Comparison of ENCODE assay signal across 21 mouse cellular contexts in genomic region chr7:142342247-142342640, GRCm38 (mm10). TPM values are rescaled to one million over a fixed set of nuclear protein-coding genes. Genes with fewer than 3 reads are reported as not detected.
DNase-seq lines count a peak whose midpoint lies in the region; ATAC-seq lines count a peak whose summit lies in the region.
"Had no signal": no experiment of that assay in that cellular context is flagged by ENCODE, and none has a peak within 500 bp of the region (broad histone marks: within the 10 kb centered on the region; RNA-seq: fewer than 3 reads in every experiment).

No protein-coding gene starts in this region.

- H3K27me3 ChIP-seq in limb, embryonic 12.5 days: no peaks in the 10 kb centered on the region
- H3K27me3 ChIP-seq in limb, embryonic 10.5 days (ENCODE audit: low read depth, poor library complexity, severe bottlenecking): no peaks in the 10 kb centered on the region
- no peaks in the 10 kb centered on the region for H3K27me3 ChIP-seq in embryonic facial prominence, embryonic 15.5 days
- no peaks in the 10 kb centered on the region for H3K27me3 ChIP-seq in splenic B cell, adult 2 months (ENCODE audit: control insufficient read depth, insufficient read depth, low read length, poor library complexity, severe bottlenecking)
- H3K27me3 ChIP-seq: hindbrain, embryonic 15.5 days; midbrain, embryonic 15.5 days had no signal

- no peak for DNase-seq in limb, embryonic 10.5 days (ENCODE audit: low spot score)
- DNase-seq in splenic B cell, adult 2 months (ENCODE audit: low read depth, low spot score): peak; percentile 11
- no peak for DNase-seq in urinary bladder, adult 2 months (ENCODE audit: low spot score)
- DNase-seq in ovary, postnatal 10 days (ENCODE audit: low spot score): no peak
- DNase-seq: cerebellum, adult 11-12 months; forebrain, postnatal 0 days; kidney, adult 9 months; lung, postnatal 10 days; right cerebral cortex, postnatal 4 days had no signal

- no peak overlapping the region for H3K9ac ChIP-seq in limb, embryonic 12.5 days (replicated peaks)
- H3K9ac ChIP-seq in embryonic facial prominence, embryonic 15.5 days: no peak overlapping the region
- H3K9ac ChIP-seq: forebrain, postnatal 0 days; hindbrain, embryonic 15.5 days; midbrain, embryonic 15.5 days had no signal

- WGBS in limb, embryonic 12.5 days: 77% methylated on average over 3 of the region's 3 CpGs
- 86% methylated on average over 3 of the region's 3 CpGs for WGBS in limb, embryonic 10.5 days
- 71% methylated on average over 3 of the region's 3 CpGs for WGBS in embryonic facial prominence, embryonic 15.5 days

- peak overlapping the region; percentile 37; the same call in 1 of the 2 replicates for H3K27ac ChIP-seq in limb, embryonic 12.5 days
- no peak overlapping the region for H3K27ac ChIP-seq in limb, embryonic 10.5 days
- peak overlapping the region; percentile 68 for H3K27ac ChIP-seq in embryonic facial prominence, embryonic 15.5 days (replicated peaks)
- H3K27ac ChIP-seq: hindbrain, embryonic 15.5 days; midbrain, embryonic 15.5 days had no signal

- no peak for ATAC-seq in limb, embryonic 12.5 days (ENCODE audit: insufficient number of reproducible peaks, insufficient read depth, low FRiP score, low TSS enrichment, low read depth)
- 0 out of 2 replicates have a peak, but pooled peaks have one; percentile 16 for ATAC-seq in common myeloid progenitor, adult 5-6 weeks (replicated peaks; ENCODE audit: low read depth, poor library complexity, severe bottlenecking)
- no peak for ATAC-seq in embryonic facial prominence, embryonic 15.5 days (ENCODE audit: insufficient number of reproducible peaks, low FRiP score, low TSS enrichment, low read depth)
- ATAC-seq: forebrain, postnatal 0 days; midbrain, embryonic 15.5 days had no signal

- H3K4me2 ChIP-seq in limb, embryonic 12.5 days: no peak overlapping the region
- no peak overlapping the region for H3K4me2 ChIP-seq in embryonic facial prominence, embryonic 15.5 days (replicated peaks)
- H3K4me2 ChIP-seq: hindbrain, embryonic 15.5 days; midbrain, embryonic 15.5 days had no signal

- no peaks in the 10 kb centered on the region for H3K36me3 ChIP-seq in limb, embryonic 12.5 days
- H3K36me3 ChIP-seq in limb, embryonic 10.5 days: no peaks in the 10 kb centered on the region
- H3K36me3 ChIP-seq in embryonic facial prominence, embryonic 15.5 days: no peaks in the 10 kb centered on the region
- no peaks in the 10 kb centered on the region for H3K36me3 ChIP-seq in splenic B cell, adult 2 months (ENCODE audit: control insufficient read depth, insufficient read depth, low read length, poor library complexity, severe bottlenecking)
- H3K36me3 ChIP-seq: hindbrain, embryonic 15.5 days; midbrain, embryonic 15.5 days had no signal

- H3K4me1 ChIP-seq in limb, embryonic 12.5 days (replicated peaks): peaks cover 10% of the 10 kb centered on the region; the same call in 1 of the 2 replicates
- peaks cover 16% of the 10 kb centered on the region for H3K4me1 ChIP-seq in limb, embryonic 10.5 days
- peaks cover 9% of the 10 kb centered on the region for H3K4me1 ChIP-seq in embryonic facial prominence, embryonic 15.5 days
- H3K4me1 ChIP-seq: hindbrain, embryonic 15.5 days; midbrain, embryonic 15.5 days had no signal

- no peaks in the 10 kb centered on the region for H3K9me3 ChIP-seq in limb, embryonic 12.5 days
- no peaks in the 10 kb centered on the region for H3K9me3 ChIP-seq in limb, embryonic 10.5 days (replicated peaks)
- H3K9me3 ChIP-seq in embryonic facial prominence, embryonic 15.5 days (replicated peaks): no peaks in the 10 kb centered on the region
- H3K9me3 ChIP-seq: hindbrain, embryonic 15.5 days; midbrain, embryonic 15.5 days had no signal

- no peak overlapping the region for H3K4me3 ChIP-seq in limb, embryonic 12.5 days (replicated peaks)
- H3K4me3 ChIP-seq in limb, embryonic 10.5 days: no peak overlapping the region
- no peak overlapping the region for H3K4me3 ChIP-seq in embryonic facial prominence, embryonic 15.5 days (replicated peaks)
- H3K4me3 ChIP-seq: erythroblast, embryonic 14.5 days; hindbrain, embryonic 15.5 days; midbrain, embryonic 15.5 days had no signal

RNA-seq across cellular contexts. Expression of gene Ifitm10, which starts 31.3 kb away (rescaled TPM):
- 0.27 and 0.33 TPM in 2 replicates for polyA plus RNA-seq in limb, embryonic 12.5 days (2016; fragmentation: Nextera tagmentation; extraction: Ambion mirVana)
- polyA plus RNA-seq in limb, embryonic 10.5 days (2016; fragmentation: Nextera tagmentation; extraction: Ambion mirVana): 0.53 and 0.73 TPM in 2 replicates
- not detected in 2 replicates for total RNA-seq in common myeloid progenitor, adult 5-6 weeks (2017)
- 7.5 and 7.8 TPM in 2 replicates for polyA plus RNA-seq in embryonic facial prominence, embryonic 15.5 days (2015; fragmentation: Nextera tagmentation; extraction: Ambion mirVana)
- 35.2 and 36.2 TPM in 2 replicates for polyA plus RNA-seq in urinary bladder, adult 2 months (2012; rRNA removed)
- polyA plus RNA-seq: neural tube, embryonic 11.5 days; testis, adult 2 months had no signal

RNA-seq across cellular contexts. Expression of gene Krtap5-4, which starts 38.9 kb away (rescaled TPM):
- polyA plus RNA-seq in limb, embryonic 12.5 days (2016; fragmentation: Nextera tagmentation; extraction: Ambion mirVana): not detected in 2 replicates
- not detected in 2 replicates for polyA plus RNA-seq in limb, embryonic 10.5 days (2016; fragmentation: Nextera tagmentation; extraction: Ambion mirVana)
- not detected in 2 replicates for total RNA-seq in common myeloid progenitor, adult 5-6 weeks (2017)
- 0.21 and 0.37 TPM in 2 replicates for polyA plus RNA-seq in embryonic facial prominence, embryonic 15.5 days (2015; fragmentation: Nextera tagmentation; extraction: Ambion mirVana)
- polyA plus RNA-seq in urinary bladder, adult 2 months (2012; rRNA removed): not detected in 2 replicates
- total RNA-seq: forebrain, postnatal 0 days; gastrocnemius, adult 8-10 months; layer of hippocampus, postnatal 14 days; left cerebral cortex, postnatal 36 days had no signal
- polyA plus RNA-seq: erythroblast, embryonic 14.5 days; forebrain, postnatal 0 days; hindbrain, embryonic 15.5 days; midbrain, embryonic 15.5 days; neural tube, embryonic 11.5 days; testis, adult 2 months had no signal

RNA-seq across cellular contexts. Expression of gene Gm49369, which starts 40.2 kb away (rescaled TPM):
- 0.63 and 3.4 TPM in 2 replicates for polyA plus RNA-seq in limb, embryonic 12.5 days (2016; fragmentation: Nextera tagmentation; extraction: Ambion mirVana)
- polyA plus RNA-seq in limb, embryonic 10.5 days (2016; fragmentation: Nextera tagmentation; extraction: Ambion mirVana): 0.63 and 1.1 TPM in 2 replicates
- 12.4 and 58.4 TPM in 2 replicates for total RNA-seq in common myeloid progenitor, adult 5-6 weeks (2017)
- polyA plus RNA-seq in embryonic facial prominence, embryonic 15.5 days (2015; fragmentation: Nextera tagmentation; extraction: Ambion mirVana): not detected in 2 replicates
- 2.0 and 2.2 TPM in 2 replicates for polyA plus RNA-seq in urinary bladder, adult 2 months (2012; rRNA removed)
- polyA plus RNA-seq: forebrain, postnatal 0 days; heart, embryonic 14.5 days; neural tube, embryonic 11.5 days; testis, adult 2 months had no signal

RNA-seq across cellular contexts. Expression of gene Krtap5-1, which starts 45.3 kb away (rescaled TPM):
- polyA plus RNA-seq in limb, embryonic 12.5 days (2016; fragmentation: Nextera tagmentation; extraction: Ambion mirVana): not detected in 2 replicates
- not detected in 2 replicates for polyA plus RNA-seq in limb, embryonic 10.5 days (2016; fragmentation: Nextera tagmentation; extraction: Ambion mirVana)
- total RNA-seq in common myeloid progenitor, adult 5-6 weeks (2017): not detected in 2 replicates
- 0.56 TPM in 1 of 2 replicates, not detected in the other for polyA plus RNA-seq in embryonic facial prominence, embryonic 15.5 days (2015; fragmentation: Nextera tagmentation; extraction: Ambion mirVana)
- not detected in 2 replicates for polyA plus RNA-seq in urinary bladder, adult 2 months (2012; rRNA removed)
- total RNA-seq: forebrain, postnatal 0 days; gastrocnemius, adult 8-10 months; layer of hippocampus, postnatal 14 days; left cerebral cortex, postnatal 36 days had no signal
- polyA plus RNA-seq: erythroblast, embryonic 14.5 days; forebrain, postnatal 0 days; heart, embryonic 14.5 days; hindbrain, embryonic 15.5 days; midbrain, embryonic 15.5 days; neural tube, embryonic 11.5 days; testis, adult 2 months had no signal

RNA-seq across cellular contexts. Expression of gene Ctsd, which starts 45.6 kb away (rescaled TPM):
- polyA plus RNA-seq in limb, embryonic 12.5 days (2016; fragmentation: Nextera tagmentation; extraction: Ambion mirVana): 135 and 145 TPM in 2 replicates
- polyA plus RNA-seq in limb, embryonic 10.5 days (2016; fragmentation: Nextera tagmentation; extraction: Ambion mirVana): 121 and 132 TPM in 2 replicates
- 114 and 134 TPM in 2 replicates for total RNA-seq in common myeloid progenitor, adult 5-6 weeks (2017)
- 374 and 387 TPM in 2 replicates for polyA plus RNA-seq in embryonic facial prominence, embryonic 15.5 days (2015; fragmentation: Nextera tagmentation; extraction: Ambion mirVana)
- 836 and 938 TPM in 2 replicates for polyA plus RNA-seq in urinary bladder, adult 2 months (2012; rRNA removed)
